Mouse (Mus musculus): ENCODE measurements around the gene Arap2. TPM values are rescaled to one million over a fixed set of nuclear protein-coding genes. Genes with fewer than 3 reads are reported as not detected.

The Arap2 gene
- polyA plus RNA-seq, 1 experiment from 2014 or later, result 11.9 TPM

DNA sequence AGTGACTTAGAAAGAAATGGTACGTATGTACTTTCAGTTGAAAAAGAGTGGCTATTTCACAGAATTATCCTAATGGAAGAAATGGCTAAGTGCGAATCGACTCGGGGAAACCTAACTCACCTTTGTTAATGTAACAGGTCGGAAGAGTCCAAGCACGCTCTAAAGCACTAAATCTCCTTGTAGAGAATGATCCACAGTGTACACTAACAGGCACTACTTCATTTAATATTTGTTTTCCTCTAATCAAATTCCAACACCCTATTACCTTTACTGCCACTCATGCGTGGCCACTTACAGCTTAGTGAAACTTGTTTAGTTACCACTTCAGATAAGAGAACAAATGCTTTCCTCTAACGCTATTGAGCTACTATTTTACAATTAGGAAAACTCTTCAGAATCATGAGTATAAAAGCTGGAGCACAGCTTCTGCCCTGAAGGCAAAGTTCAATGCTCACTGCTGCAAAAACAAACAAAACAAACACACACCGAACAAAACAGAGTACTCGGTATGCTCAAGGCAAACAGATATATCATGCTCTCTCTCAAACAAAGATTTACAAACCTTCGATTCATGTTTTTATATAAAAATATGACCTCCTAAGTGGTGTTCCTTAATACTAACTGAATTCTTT, 143.0 kb downstream of the Arap2 start:
- H3K9ac ChIP-seq (ENCODE audit: low read depth, low read length), result no peak overlapping the region
- 73% methylated on average over 11 of the region's 11 CpGs for WGBS
- no peak overlapping the region for H3K4me3 ChIP-seq (ENCODE audit: low read depth, low read length)

DNA sequence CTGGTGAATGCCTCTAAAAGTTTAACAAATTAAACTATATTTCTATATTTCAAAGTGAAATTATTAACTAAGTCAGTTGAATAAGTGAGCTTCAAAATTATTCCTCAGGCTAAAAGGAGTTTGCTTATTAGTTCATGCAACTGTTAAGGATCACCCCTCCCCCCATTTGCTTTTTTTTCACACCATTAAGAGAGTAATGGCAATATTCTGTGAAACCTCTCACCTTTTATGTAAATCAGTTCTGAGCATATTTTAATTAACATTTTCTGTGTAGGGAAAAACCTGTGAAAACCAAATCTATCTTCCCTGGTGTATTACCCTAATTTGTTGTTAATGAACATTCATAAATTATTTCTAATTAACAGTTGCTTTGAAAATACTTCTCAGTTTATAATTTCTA, 147.7 kb downstream of the Arap2 start:
- H3K4me1 ChIP-seq (replicated peaks; ENCODE audit: control insufficient read depth, insufficient read depth, low read length), result no peaks in the 10 kb centered on the region
- no peaks in the 10 kb centered on the region for H3K27me3 ChIP-seq (replicated peaks; ENCODE audit: control insufficient read depth, insufficient read depth, low read length)
- peaks cover 7% of the 10 kb centered on the region; the same call in 1 of the 2 replicates for H3K36me3 ChIP-seq (ENCODE audit: control insufficient read depth, insufficient read depth)
- no peak overlapping the region for H3K4me2 ChIP-seq (replicated peaks; ENCODE audit: low read depth)
- no peak overlapping the region for H3K4me3 ChIP-seq (ENCODE audit: low read depth, low read length)
- TF ChIP-seq CTCF (IDR thresholded peaks at IDR 0.05; ENCODE audit: low read depth), result no peak
- no peak for ATAC-seq
- H3K9me3 ChIP-seq (ENCODE audit: control insufficient read depth), result no peaks in the 10 kb centered on the region
- H3K9ac ChIP-seq (ENCODE audit: low read depth, low read length), result no peak overlapping the region
- H3K27ac ChIP-seq (ENCODE audit: low read depth, low read length), result no peak overlapping the region

More for the DNA sequence above, 143.0 kb downstream of the Arap2 start:
- Histone ChIP-seq H3K4me2 (replicated peaks; ENCODE audit: low read depth) (no peak overlapping the region), H3K27me3 (replicated peaks; ENCODE audit: control insufficient read depth, insufficient read depth, low read length) (no peaks in the 10 kb centered on the region), H3K4me1 (replicated peaks; ENCODE audit: control insufficient read depth, insufficient read depth, low read length) (no peaks in the 10 kb centered on the region), H3K27ac (ENCODE audit: low read depth, low read length) (no peak overlapping the region), H3K36me3 (ENCODE audit: control insufficient read depth, insufficient read depth) (no peaks in the 10 kb centered on the region; the same call in 1 of the 2 replicates), H3K9me3 (ENCODE audit: control insufficient read depth) (no peaks in the 10 kb centered on the region)
- ATAC-seq, result no peak
- TF ChIP-seq CTCF (IDR thresholded peaks at IDR 0.05; ENCODE audit: low read depth), result no peak

DNA sequence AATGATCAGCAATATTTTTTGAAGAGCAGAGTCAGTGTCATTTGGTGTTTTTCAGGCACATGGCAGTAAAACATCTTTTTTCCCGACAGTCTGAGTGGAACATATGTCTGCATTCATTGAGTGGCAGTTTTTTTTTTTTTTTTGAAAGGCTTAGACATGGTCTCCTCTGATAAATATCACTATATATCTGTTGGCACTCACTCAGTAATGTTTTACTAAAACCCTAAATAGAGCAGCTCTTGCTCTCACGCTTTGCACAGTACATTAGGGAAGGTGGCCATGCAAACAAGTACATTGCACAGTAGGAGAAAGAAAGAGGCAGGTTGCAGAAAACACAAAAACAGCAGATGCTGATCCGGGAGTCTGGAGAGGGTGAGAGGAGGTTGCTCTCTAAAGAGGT, 154.0 kb downstream of the Arap2 start:
- WGBS, result 81% methylated on average over 3 of the region's 3 CpGs
- no peak for TF ChIP-seq CTCF (IDR thresholded peaks at IDR 0.05; ENCODE audit: low read depth)
- no peak overlapping the region for H3K27ac ChIP-seq (ENCODE audit: low read depth, low read length)
- peaks cover 18% of the 10 kb centered on the region for H3K36me3 ChIP-seq (ENCODE audit: control insufficient read depth, insufficient read depth)
- H3K4me3 ChIP-seq (ENCODE audit: low read depth, low read length), result no peak overlapping the region
- H3K9ac ChIP-seq (ENCODE audit: low read depth, low read length), result no peak overlapping the region
- no peaks in the 10 kb centered on the region for H3K9me3 ChIP-seq (ENCODE audit: control insufficient read depth)
- ATAC-seq, result no peak
- no peaks in the 10 kb centered on the region for H3K4me1 ChIP-seq (replicated peaks; ENCODE audit: control insufficient read depth, insufficient read depth, low read length)
- no peak overlapping the region for H3K4me2 ChIP-seq (replicated peaks; ENCODE audit: low read depth)
- H3K27me3 ChIP-seq (replicated peaks; ENCODE audit: control insufficient read depth, insufficient read depth, low read length), result no peaks in the 10 kb centered on the region

GRCm38 (mm10) chr5:62587348-62587747, 178.6 kb downstream of the Arap2 start:
- Histone ChIP-seq H3K4me1 (replicated peaks; ENCODE audit: control insufficient read depth, insufficient read depth, low read length) (no peaks in the 10 kb centered on the region), H3K9me3 (ENCODE audit: control insufficient read depth) (no peaks in the 10 kb centered on the region), H3K27ac (ENCODE audit: low read depth, low read length) (no peak overlapping the region), H3K36me3 (ENCODE audit: control insufficient read depth, insufficient read depth) (no peaks in the 10 kb centered on the region), H3K27me3 (replicated peaks; ENCODE audit: control insufficient read depth, insufficient read depth, low read length) (no peaks in the 10 kb centered on the region), H3K4me3 (ENCODE audit: low read depth, low read length) (no peak overlapping the region), H3K9ac (ENCODE audit: low read depth, low read length) (no peak overlapping the region), H3K4me2 (replicated peaks; ENCODE audit: low read depth) (no peak overlapping the region)
- 84% methylated on average over 1 of the region's 1 CpGs for WGBS
- TF ChIP-seq CTCF (IDR thresholded peaks at IDR 0.05; ENCODE audit: low read depth), result no peak
- ATAC-seq, result no peak

DNA sequence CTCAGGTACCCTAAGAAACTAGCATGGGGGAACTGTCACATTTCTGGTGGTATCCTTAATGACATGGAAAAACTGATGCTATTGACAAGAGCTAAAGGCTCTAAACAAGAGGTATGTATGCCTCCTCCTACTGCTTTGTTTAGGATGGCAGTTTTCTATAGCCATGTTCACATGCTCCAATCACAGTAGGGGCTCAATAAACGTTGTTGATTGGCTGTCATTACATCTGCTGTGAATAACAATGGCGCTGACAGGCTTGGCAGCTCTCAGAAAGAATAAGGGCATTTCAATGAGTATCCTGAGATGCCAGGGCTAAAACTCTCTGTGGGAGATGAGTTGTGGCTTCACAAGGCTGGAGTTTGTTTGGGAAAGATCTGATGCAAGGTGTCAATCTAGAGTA, 183.3 kb downstream of the Arap2 start:
- H3K4me3 ChIP-seq (ENCODE audit: low read depth, low read length), result no peak overlapping the region
- no peaks in the 10 kb centered on the region for H3K4me1 ChIP-seq (replicated peaks; ENCODE audit: control insufficient read depth, insufficient read depth, low read length)
- H3K4me2 ChIP-seq (replicated peaks; ENCODE audit: low read depth), result no peak overlapping the region
- no peak overlapping the region for H3K27ac ChIP-seq (ENCODE audit: low read depth, low read length)
- WGBS, result 34% methylated on average over 2 of the region's 2 CpGs
- no peak overlapping the region for H3K9ac ChIP-seq (ENCODE audit: low read depth, low read length)
- H3K27me3 ChIP-seq (replicated peaks; ENCODE audit: control insufficient read depth, insufficient read depth, low read length), result no peaks in the 10 kb centered on the region
- H3K9me3 ChIP-seq (ENCODE audit: control insufficient read depth), result no peaks in the 10 kb centered on the region
- ATAC-seq, result no peak
- H3K36me3 ChIP-seq (ENCODE audit: control insufficient read depth, insufficient read depth), result no peaks in the 10 kb centered on the region
- no peak for TF ChIP-seq CTCF (IDR thresholded peaks at IDR 0.05; ENCODE audit: low read depth)

DNA sequence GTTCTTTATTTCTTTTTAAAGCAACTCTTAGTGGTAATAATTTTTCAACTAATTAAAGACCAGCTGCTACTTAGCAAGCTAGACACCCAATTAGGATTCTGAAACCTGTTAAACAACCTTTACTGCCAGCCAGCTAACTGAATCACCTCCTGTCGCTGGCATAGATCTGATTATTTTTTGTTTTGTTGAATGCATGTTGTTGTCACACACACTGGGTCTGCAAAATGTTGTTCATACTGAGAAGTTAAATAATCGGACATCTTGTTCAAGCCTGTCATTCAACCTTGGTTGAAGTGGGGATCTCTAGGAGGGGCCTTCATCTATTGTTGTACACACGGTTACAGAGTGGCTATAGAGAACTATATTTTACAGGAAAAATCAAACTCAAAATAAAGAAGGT, 184.3 kb downstream of the Arap2 start:
- H3K4me3 ChIP-seq (ENCODE audit: low read depth, low read length), result no peak overlapping the region
- no peaks in the 10 kb centered on the region for H3K9me3 ChIP-seq (ENCODE audit: control insufficient read depth)
- no peaks in the 10 kb centered on the region for H3K27me3 ChIP-seq (replicated peaks; ENCODE audit: control insufficient read depth, insufficient read depth, low read length)
- no peak for TF ChIP-seq CTCF (IDR thresholded peaks at IDR 0.05; ENCODE audit: low read depth)
- no peak overlapping the region for H3K9ac ChIP-seq (ENCODE audit: low read depth, low read length)
- ATAC-seq, result no peak
- 84% methylated on average over 3 of the region's 3 CpGs for WGBS
- no peaks in the 10 kb centered on the region for H3K36me3 ChIP-seq (ENCODE audit: control insufficient read depth, insufficient read depth)
- no peak overlapping the region for H3K4me2 ChIP-seq (replicated peaks; ENCODE audit: low read depth)
- H3K27ac ChIP-seq (ENCODE audit: low read depth, low read length), result no peak overlapping the region
- no peaks in the 10 kb centered on the region for H3K4me1 ChIP-seq (replicated peaks; ENCODE audit: control insufficient read depth, insufficient read depth, low read length)
